Mouse (Mus musculus) hindbrain, postnatal 0 days (tissue): ENCODE measurements around the gene Mageb18. TPM values are rescaled to one million over a fixed set of nuclear protein-coding genes. Genes with fewer than 3 reads are reported as not detected.

Experiments
- ATAC-seq: fragments of 200-750 bp; cut with Nextera tagmentation; 2 replicates; pipeline ENCODE4 v1.8.0; 2017; ENCODE audit warnings: mild to moderate bottlenecking, moderate TSS enrichment, moderate library complexity
- DNase-seq: peaks from one replicate; pipeline ENCODE4 v3.0.0-alpha.2; 2015; ENCODE audit warnings: low spot score
- H3K27ac ChIP-seq: fragments of 300-500 bp; sonication (generic); 2 replicates; pipeline ENCODE4 v1.5.1; 2014; ENCODE audit warnings: mild to moderate bottlenecking
- H3K27me3 ChIP-seq: fragments of 300-500 bp; sonication (generic); 2 replicates; pipeline ENCODE4 v1.6.1; 2014; ENCODE audit warnings: low read length, mixed read lengths; ENCODE audit not compliant: insufficient read depth
- H3K36me3 ChIP-seq: fragments of 300-500 bp; sonication (generic); 2 replicates; pipeline ENCODE4 v1.6.1; 2014; ENCODE audit warnings: low read length, mixed read lengths; ENCODE audit not compliant: insufficient read depth
- H3K4me1 ChIP-seq: fragments of 300-500 bp; sonication (generic); 2 replicates; pipeline ENCODE4 v1.6.1; 2014; ENCODE audit warnings: antibody characterized with exemption, low read length, mixed read lengths; ENCODE audit not compliant: insufficient read depth
- H3K4me2 ChIP-seq: fragments of 300-500 bp; sonication (generic); 2 replicates; pipeline ENCODE4 v1.6.1; 2014; ENCODE audit warnings: low read depth, mild to moderate bottlenecking, low read length, moderate library complexity, mixed read lengths
- H3K4me3 ChIP-seq: fragments of 300-500 bp; sonication (generic); 2 replicates; pipeline ENCODE4 v1.5.1; 2014; ENCODE audit warnings: low read length
- H3K9ac ChIP-seq: fragments of 300-500 bp; sonication (generic); replicated peaks from 2 replicates; pipeline ENCODE4 v1.6.1; 2014; ENCODE audit warnings: mild to moderate bottlenecking, low read length, moderate library complexity, mixed read lengths
- H3K9me3 ChIP-seq: fragments of 300-500 bp; sonication (generic); 2 replicates; pipeline ENCODE4 v1.6.1; 2016; ENCODE audit warnings: low read length, mixed read lengths
- CTCF ChIP-seq: IDR thresholded peaks from 2 replicates; pipeline ENCODE4 v1.5.1; 2016; ENCODE audit warnings: antibody characterized with exemption, control low read depth, low read depth
- WGBS: fragments of 180-500 bp; shearing (Covaris S2); extraction: QIAGEN DNeasy Blood & Tissue Kit; methylation state at CpG from one replicate; pipeline ENCODE4 v1.1.7; 2014; 5-methylcytosine and 5-hydroxymethylcytosine counted together
- polyA plus RNA-seq: library from polyadenylated mRNA; unstranded; fragments of >200 nt; fragmentation: Nextera tagmentation; extraction: Ambion mirVana; gene quantifications from 2 replicates; pipeline ENCODE4 v1.2.1, GENCODE M21; 2015
- total RNA-seq: library from RNA; depleted of rRNA; stranded (reverse); fragments of >200 nt; gene quantifications from 2 replicates; pipeline ENCODE4 v1.2.3, GENCODE M21; 2014

Gene Mageb18
- total and polyA plus RNA-seq, 2 experiments from 2014 or later = 0.16 TPM; not detected in 1

GRCm38 (mm10) chrX:92464773-92465172 lies 134.6 kb downstream of the Mageb18 start:
- WGBS = 61% methylated on average over 4 of the region's 4 CpGs
- no peak for DNase-seq

GRCm38 (mm10) chrX:92460496-92460895 lies 138.9 kb downstream of the Mageb18 start:
- H3K4me1 ChIP-seq = no peaks in the 10 kb centered on the region
- H3K27ac ChIP-seq = no peak overlapping the region
- H3K27me3 ChIP-seq = no peaks in the 10 kb centered on the region
- TF ChIP-seq CTCF = peak; percentile 56
- ATAC-seq (no peak), DNase-seq (peak; percentile 67)
- no peak overlapping the region for H3K4me3 ChIP-seq
- H3K4me2 ChIP-seq = no peak overlapping the region
- H3K9me3 ChIP-seq = no peaks in the 10 kb centered on the region
- H3K9ac ChIP-seq = no peak overlapping the region
- no peaks in the 10 kb centered on the region for H3K36me3 ChIP-seq
- 40% methylated on average over 3 of the region's 3 CpGs for WGBS

More at GRCm38 (mm10) chrX:92464773-92465172, 134.6 kb downstream of the Mageb18 start:
- Histone ChIP-seq H3K4me2 (no peak overlapping the region), H3K27ac (no peak overlapping the region), H3K9me3 (no peaks in the 10 kb centered on the region), H3K36me3 (no peaks in the 10 kb centered on the region), H3K9ac (no peak overlapping the region), H3K27me3 (no peaks in the 10 kb centered on the region), H3K4me1 (no peaks in the 10 kb centered on the region), H3K4me3 (no peak overlapping the region)
- no peak for ATAC-seq
- TF ChIP-seq CTCF = no peak

- Histone ChIP-seq H3K9me3 (no peaks in the 10 kb centered on the region), H3K4me1 (no peaks in the 10 kb centered on the region), H3K27me3 (no peaks in the 10 kb centered on the region), H3K36me3 (no peaks in the 10 kb centered on the region), H3K27ac (no peak overlapping the region), H3K4me3 (no peak overlapping the region), H3K9ac (no peak overlapping the region), H3K4me2 (no peak overlapping the region)
- ATAC-seq (no peak), DNase-seq (no peak)
- TF ChIP-seq CTCF = no peak
Observed at GRCm38 (mm10) chrX:92387384-92387783, 212.0 kb downstream of the Mageb18 start.

DNA sequence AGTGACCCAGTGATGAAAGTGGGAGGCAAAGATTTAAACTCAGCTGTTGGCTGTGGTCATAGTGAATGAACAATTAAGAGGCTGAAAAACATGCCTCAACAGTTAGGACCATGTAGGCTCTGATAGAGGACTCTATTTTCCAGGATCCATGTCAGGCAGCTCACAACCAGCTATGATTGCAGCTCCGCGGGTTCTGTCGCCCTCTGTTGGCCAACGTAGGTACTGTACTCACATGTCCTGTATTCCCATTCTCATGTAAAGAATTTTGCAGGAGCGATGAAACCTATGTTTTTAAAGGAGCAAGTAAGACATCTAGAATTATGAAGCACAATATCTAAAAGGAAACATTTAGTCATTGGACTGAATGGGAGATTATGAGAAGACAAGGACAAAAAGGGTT lies 256.4 kb downstream of the Mageb18 start:
- Histone ChIP-seq H3K4me1 (no peaks in the 10 kb centered on the region), H3K9me3 (no peaks in the 10 kb centered on the region), H3K27me3 (no peaks in the 10 kb centered on the region), H3K36me3 (no peaks in the 10 kb centered on the region), H3K4me3 (no peak overlapping the region), H3K4me2 (no peak overlapping the region), H3K27ac (no peak overlapping the region), H3K9ac (no peak overlapping the region)
- ATAC-seq (no peak), DNase-seq (peak; percentile 5)
- WGBS = 15% methylated on average over 5 of the region's 5 CpGs
- TF ChIP-seq CTCF = peak; percentile 67

DNA sequence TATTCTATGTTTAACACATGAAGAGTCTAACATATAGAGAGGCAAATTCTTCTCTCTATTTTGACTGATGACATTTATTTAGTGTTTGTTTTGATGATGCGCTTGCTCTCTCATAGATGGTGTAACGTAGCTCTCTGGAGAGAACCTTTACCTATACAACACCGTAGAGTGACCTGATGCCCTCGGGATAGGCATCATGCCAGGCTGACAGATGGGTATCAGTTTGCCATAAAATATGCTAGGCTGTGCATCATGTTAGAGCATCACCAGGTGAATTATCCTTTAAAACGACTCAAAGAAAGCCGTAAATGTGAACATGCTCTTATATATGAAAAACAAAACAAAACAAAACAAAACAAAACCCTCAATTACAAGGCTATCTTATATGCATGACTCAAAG lies 258.5 kb downstream of the Mageb18 start:
- DNase-seq (no peak), ATAC-seq (no peak)
- H3K4me2 ChIP-seq = no peak overlapping the region
- H3K36me3 ChIP-seq = no peaks in the 10 kb centered on the region
- no peaks in the 10 kb centered on the region for H3K9me3 ChIP-seq
- TF ChIP-seq CTCF = no peak
- no peak overlapping the region for H3K27ac ChIP-seq
- H3K4me3 ChIP-seq = no peak overlapping the region
- no peaks in the 10 kb centered on the region for H3K4me1 ChIP-seq
- 80% methylated on average over 6 of the region's 6 CpGs for WGBS
- no peak overlapping the region for H3K9ac ChIP-seq
- no peaks in the 10 kb centered on the region for H3K27me3 ChIP-seq

GRCm38 (mm10) chrX:92339551-92339950 lies 259.8 kb downstream of the Mageb18 start:
- no peak overlapping the region for H3K27ac ChIP-seq
- DNase-seq = peak; percentile 44
- H3K9me3 ChIP-seq = no peaks in the 10 kb centered on the region
- H3K4me1 ChIP-seq = no peaks in the 10 kb centered on the region
- TF ChIP-seq CTCF = no peak
- no peak overlapping the region for H3K4me2 ChIP-seq
- no peaks in the 10 kb centered on the region for H3K36me3 ChIP-seq
- H3K4me3 ChIP-seq = no peak overlapping the region
- 77% methylated on average over 2 of the region's 2 CpGs for WGBS
- no peaks in the 10 kb centered on the region for H3K27me3 ChIP-seq
- no peak overlapping the region for H3K9ac ChIP-seq
- no peak for ATAC-seq

GRCm38 (mm10) chrX:92333459-92333858 lies 265.9 kb downstream of the Mageb18 start:
- Histone ChIP-seq H3K4me3 (no peak overlapping the region), H3K27ac (no peak overlapping the region), H3K9me3 (no peaks in the 10 kb centered on the region), H3K27me3 (no peaks in the 10 kb centered on the region), H3K36me3 (no peaks in the 10 kb centered on the region), H3K4me2 (no peak overlapping the region), H3K4me1 (no peaks in the 10 kb centered on the region), H3K9ac (no peak overlapping the region)
- peak; percentile 21 for TF ChIP-seq CTCF
- no peak for ATAC-seq
- DNase-seq = peak; percentile 24
- 59% methylated on average over 1 of the region's 1 CpGs for WGBS
